Mouse (Mus musculus) hindbrain, postnatal 0 days (tissue): ENCODE measurements at regions not wholly inside any gene's neighbourhood (a gene's known extent, or its start where the extent isn't known, plus 50 kb on each side); places are given as distances from the start of the nearest gene placed in this dataset.
"Not testable (repeated sequence)": the region's sequence is repeated elsewhere in the genome, so short reads cannot be mapped to it uniquely, and the experiment has no call there.

Experiments
- ATAC-seq: fragments of 200-750 bp; cut with Nextera tagmentation; 2 replicates; pipeline ENCODE4 v1.8.0; 2017; ENCODE audit warnings: mild to moderate bottlenecking, moderate TSS enrichment, moderate library complexity
- DNase-seq: peaks from one replicate; pipeline ENCODE4 v3.0.0-alpha.2; 2015; ENCODE audit warnings: low spot score
- H3K27ac ChIP-seq: fragments of 300-500 bp; sonication (generic); 2 replicates; pipeline ENCODE4 v1.5.1; 2014; ENCODE audit warnings: mild to moderate bottlenecking
- H3K27me3 ChIP-seq: fragments of 300-500 bp; sonication (generic); 2 replicates; pipeline ENCODE4 v1.6.1; 2014; ENCODE audit warnings: low read length, mixed read lengths; ENCODE audit not compliant: insufficient read depth
- H3K36me3 ChIP-seq: fragments of 300-500 bp; sonication (generic); 2 replicates; pipeline ENCODE4 v1.6.1; 2014; ENCODE audit warnings: low read length, mixed read lengths; ENCODE audit not compliant: insufficient read depth
- H3K4me1 ChIP-seq: fragments of 300-500 bp; sonication (generic); 2 replicates; pipeline ENCODE4 v1.6.1; 2014; ENCODE audit warnings: antibody characterized with exemption, low read length, mixed read lengths; ENCODE audit not compliant: insufficient read depth
- H3K4me2 ChIP-seq: fragments of 300-500 bp; sonication (generic); 2 replicates; pipeline ENCODE4 v1.6.1; 2014; ENCODE audit warnings: low read depth, mild to moderate bottlenecking, low read length, moderate library complexity, mixed read lengths
- H3K4me3 ChIP-seq: fragments of 300-500 bp; sonication (generic); 2 replicates; pipeline ENCODE4 v1.5.1; 2014; ENCODE audit warnings: low read length
- H3K9ac ChIP-seq: fragments of 300-500 bp; sonication (generic); replicated peaks from 2 replicates; pipeline ENCODE4 v1.6.1; 2014; ENCODE audit warnings: mild to moderate bottlenecking, low read length, moderate library complexity, mixed read lengths
- H3K9me3 ChIP-seq: fragments of 300-500 bp; sonication (generic); 2 replicates; pipeline ENCODE4 v1.6.1; 2016; ENCODE audit warnings: low read length, mixed read lengths
- CTCF ChIP-seq: IDR thresholded peaks from 2 replicates; pipeline ENCODE4 v1.5.1; 2016; ENCODE audit warnings: antibody characterized with exemption, control low read depth, low read depth
- WGBS: fragments of 180-500 bp; shearing (Covaris S2); extraction: QIAGEN DNeasy Blood & Tissue Kit; methylation state at CpG from one replicate; pipeline ENCODE4 v1.1.7; 2014; 5-methylcytosine and 5-hydroxymethylcytosine counted together

DNA sequence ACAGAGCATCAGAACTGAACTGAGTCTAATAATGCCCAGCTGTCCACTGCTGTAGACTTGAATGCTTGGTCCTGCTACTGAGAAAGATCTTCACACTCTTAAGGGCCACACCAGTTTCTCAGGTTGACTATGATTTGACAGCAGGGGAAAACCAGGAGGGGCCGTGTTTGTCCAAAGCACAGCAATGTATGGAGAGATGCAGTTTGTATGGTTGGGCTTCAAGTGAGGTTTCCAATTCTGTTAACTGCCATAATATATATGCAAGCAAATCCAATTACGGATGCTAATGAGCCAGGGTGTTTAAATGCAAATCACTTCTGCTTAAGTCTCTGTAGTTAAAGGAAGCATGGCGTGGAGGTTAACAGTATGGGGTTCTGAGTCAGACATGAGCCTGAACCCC is 157.2 kb upstream of the 1700056E22Rik start:
- Histone ChIP-seq H3K4me3 (no peak overlapping the region), H3K27me3 (no peaks in the 10 kb centered on the region), H3K4me2 (no peak overlapping the region), H3K9me3 (no peaks in the 10 kb centered on the region), H3K27ac (no peak overlapping the region), H3K4me1 (no peaks in the 10 kb centered on the region), H3K36me3 (no peaks in the 10 kb centered on the region), H3K9ac (no peak overlapping the region)
- no peak for DNase-seq
- WGBS, result 46% methylated on average over 3 of the region's 3 CpGs
- ATAC-seq, result no peak
- no peak for TF ChIP-seq CTCF

- Histone ChIP-seq H3K27ac (no peak overlapping the region), H3K4me2 (no peak overlapping the region), H3K36me3 (no peaks in the 10 kb centered on the region), H3K27me3 (no peaks in the 10 kb centered on the region), H3K4me3 (no peak overlapping the region), H3K9me3 (no peaks in the 10 kb centered on the region), H3K9ac (no peak overlapping the region), H3K4me1 (no peaks in the 10 kb centered on the region)
- no peak for ATAC-seq
- TF ChIP-seq CTCF, result peak; percentile 40; the same call in 1 of the 2 replicates
- DNase-seq, result peak; percentile 27
Measured at GRCm38 (mm10) chr1:184187582-184187981, 153.5 kb upstream of the 1700056E22Rik start.

- no peaks in the 10 kb centered on the region for H3K27me3 ChIP-seq
- no peak overlapping the region for H3K9ac ChIP-seq
- no peak overlapping the region for H3K4me3 ChIP-seq
- no peaks in the 10 kb centered on the region for H3K9me3 ChIP-seq
- DNase-seq (no peak), ATAC-seq (no peak)
- no peak for TF ChIP-seq CTCF
- no peaks in the 10 kb centered on the region for H3K36me3 ChIP-seq
- H3K4me2 ChIP-seq, result no peak overlapping the region
- no peaks in the 10 kb centered on the region for H3K4me1 ChIP-seq
- no peak overlapping the region for H3K27ac ChIP-seq
- WGBS, result 85% methylated on average over 4 of the region's 4 CpGs
Measured at GRCm38 (mm10) chr1:184182163-184182562, 148.1 kb upstream of the 1700056E22Rik start.

DNA sequence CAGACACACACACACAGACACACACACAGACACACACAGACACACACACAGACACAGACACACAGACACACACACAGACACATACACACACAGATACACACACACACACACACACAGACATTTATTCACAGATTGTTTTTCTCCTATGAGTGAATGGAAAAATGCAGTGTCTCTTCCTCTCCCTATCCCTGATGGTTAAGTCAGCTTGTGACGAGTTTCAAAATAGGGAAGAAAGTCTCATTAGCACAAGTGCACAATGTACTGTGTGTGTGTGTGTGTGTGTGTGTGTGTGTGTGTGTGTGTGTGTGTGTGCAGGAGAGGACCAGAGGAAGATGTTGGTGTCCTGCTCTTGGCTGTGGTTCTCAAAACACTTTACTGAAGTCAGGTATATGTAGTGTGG is 140.3 kb upstream of the 1700056E22Rik start:
- not testable (repeated sequence) for ATAC-seq, H3K36me3 ChIP-seq, H3K27me3 ChIP-seq, H3K4me2 ChIP-seq, H3K4me1 ChIP-seq, H3K9me3 ChIP-seq, H3K27ac ChIP-seq, H3K9ac ChIP-seq, DNase-seq, H3K4me3 ChIP-seq
- WGBS, result 74% methylated on average over 1 of the region's 1 CpGs

DNA sequence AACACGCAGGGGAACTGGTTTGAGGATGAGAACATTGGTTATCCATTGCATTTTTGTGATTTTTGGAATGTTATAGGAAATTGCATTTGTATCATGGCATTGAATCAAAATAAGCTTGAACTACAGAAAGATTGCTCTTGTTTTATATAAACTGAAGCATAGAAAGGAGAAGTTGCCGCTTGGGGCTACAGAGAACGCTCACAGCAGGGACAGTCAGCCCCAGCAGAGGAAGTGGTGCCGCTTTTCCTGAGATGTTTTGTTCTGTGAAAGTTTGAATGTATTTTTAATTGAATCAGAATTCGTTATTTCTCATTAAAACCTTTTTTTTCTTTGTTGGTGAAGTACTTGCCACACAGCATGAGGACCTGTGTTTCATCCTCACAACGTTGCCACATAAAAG is 139.6 kb upstream of the 1700056E22Rik start:
- H3K27me3 ChIP-seq, result no peaks in the 10 kb centered on the region
- DNase-seq, result no peak
- H3K4me3 ChIP-seq, result no peak overlapping the region
- no peaks in the 10 kb centered on the region for H3K36me3 ChIP-seq
- no peaks in the 10 kb centered on the region for H3K9me3 ChIP-seq
- no peak for ATAC-seq
- no peak overlapping the region for H3K4me2 ChIP-seq
- no peak overlapping the region for H3K27ac ChIP-seq
- no peak overlapping the region for H3K9ac ChIP-seq
- no peaks in the 10 kb centered on the region for H3K4me1 ChIP-seq
- TF ChIP-seq CTCF, result no peak
- 71% methylated on average over 6 of the region's 6 CpGs for WGBS

DNA sequence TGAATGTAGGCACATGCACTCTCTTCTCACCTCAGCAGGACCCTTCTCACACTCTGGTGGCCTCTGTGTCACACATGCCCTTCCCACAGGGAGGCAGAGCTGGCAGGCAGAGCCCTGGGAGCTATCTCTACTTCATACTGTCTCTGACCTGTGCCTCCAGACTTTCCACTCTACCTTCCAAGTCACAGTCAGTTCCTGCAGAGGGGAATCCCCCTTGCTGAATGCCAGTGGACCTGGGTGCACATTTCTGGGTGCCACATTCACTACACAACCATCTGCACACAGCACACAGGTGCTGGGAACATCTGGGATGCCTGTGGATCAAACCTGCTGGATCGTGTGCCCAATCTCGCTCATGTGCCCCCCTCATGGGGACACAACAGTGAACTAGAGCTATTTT is 138.9 kb upstream of the 1700056E22Rik start:
- H3K27ac ChIP-seq, result no peak overlapping the region
- no peaks in the 10 kb centered on the region for H3K4me1 ChIP-seq
- no peaks in the 10 kb centered on the region for H3K27me3 ChIP-seq
- no peaks in the 10 kb centered on the region for H3K9me3 ChIP-seq
- ATAC-seq (no peak), DNase-seq (no peak)
- no peak overlapping the region for H3K9ac ChIP-seq
- 78% methylated on average over 2 of the region's 2 CpGs for WGBS
- no peaks in the 10 kb centered on the region for H3K36me3 ChIP-seq
- H3K4me3 ChIP-seq, result no peak overlapping the region
- no peak overlapping the region for H3K4me2 ChIP-seq
- no peak for TF ChIP-seq CTCF

DNA sequence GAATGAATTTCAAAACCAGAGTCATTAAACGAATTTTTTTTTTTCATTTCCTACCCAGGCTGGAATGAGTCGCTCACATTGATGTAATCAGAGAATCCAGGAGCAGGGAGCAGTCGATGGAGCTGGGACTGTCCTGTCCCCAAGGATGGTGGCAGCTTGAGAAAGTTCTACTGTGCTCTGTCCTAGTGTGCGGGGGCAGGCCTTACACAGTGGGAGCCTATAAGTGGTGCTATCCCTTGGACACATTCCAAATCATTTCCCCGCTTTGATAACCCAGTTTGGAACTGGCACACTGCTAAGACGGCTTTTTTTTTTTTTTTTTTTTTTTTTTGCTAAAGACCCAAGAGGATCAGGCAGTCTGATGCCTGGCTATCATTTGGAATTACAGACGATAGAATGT is 137.5 kb upstream of the 1700056E22Rik start:
- no peaks in the 10 kb centered on the region for H3K27me3 ChIP-seq
- H3K4me1 ChIP-seq, result no peaks in the 10 kb centered on the region
- H3K4me2 ChIP-seq, result no peak overlapping the region
- H3K9me3 ChIP-seq, result no peaks in the 10 kb centered on the region
- no peaks in the 10 kb centered on the region for H3K36me3 ChIP-seq
- no peak overlapping the region for H3K9ac ChIP-seq
- no peak overlapping the region for H3K27ac ChIP-seq
- no peak overlapping the region for H3K4me3 ChIP-seq
- WGBS, result 43% methylated on average over 7 of the region's 7 CpGs
- ATAC-seq, result no peak
- no peak for DNase-seq
- no peak for TF ChIP-seq CTCF
